Mouse (Mus musculus): ENCODE results near the gene Zfp282.

Zfp282 gene

DNA sequence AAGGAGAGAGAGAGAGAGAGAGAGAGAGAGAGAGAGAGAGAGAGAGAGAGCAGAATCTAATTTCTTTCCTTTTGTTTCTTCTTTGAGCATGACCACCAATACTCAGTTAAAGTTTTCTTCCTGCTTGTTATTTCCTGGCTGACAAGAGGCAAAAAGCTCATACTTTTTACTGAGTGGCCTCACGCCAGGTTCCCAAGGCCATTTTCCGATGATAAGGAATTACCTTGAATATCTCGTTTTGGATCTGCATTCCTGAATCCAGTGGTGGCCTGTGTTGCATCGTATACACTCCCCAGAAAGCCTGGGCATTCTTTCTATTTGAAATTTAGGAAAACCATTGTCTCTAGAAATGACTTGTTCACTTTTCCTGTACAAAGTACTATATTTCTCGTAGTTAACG, 22.4 kb downstream of the Zfp282 start:
- DNase-seq (ENCODE audit: low read depth, low spot score) = no peak

DNA sequence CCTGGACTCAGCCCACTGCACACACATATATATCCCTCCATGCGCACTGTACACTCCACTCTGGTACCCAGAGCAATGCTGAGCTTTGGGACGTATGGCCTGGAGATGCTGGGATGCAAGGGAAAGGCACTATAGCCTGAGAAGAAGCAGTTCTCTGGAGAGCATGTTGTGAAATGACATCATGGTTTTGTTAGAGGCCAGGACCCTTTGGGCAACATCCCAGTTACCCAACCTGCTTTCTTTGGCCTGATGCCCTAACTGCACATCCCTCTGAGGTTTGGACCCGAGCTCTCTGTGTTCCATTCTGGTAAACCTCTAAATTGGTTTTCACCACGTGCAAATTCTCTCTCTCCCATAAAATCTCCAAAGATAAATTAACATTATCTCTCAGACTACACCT, 26.6 kb downstream of the Zfp282 start:
- peak; percentile 18 for DNase-seq (ENCODE audit: low read depth, low spot score)

DNA sequence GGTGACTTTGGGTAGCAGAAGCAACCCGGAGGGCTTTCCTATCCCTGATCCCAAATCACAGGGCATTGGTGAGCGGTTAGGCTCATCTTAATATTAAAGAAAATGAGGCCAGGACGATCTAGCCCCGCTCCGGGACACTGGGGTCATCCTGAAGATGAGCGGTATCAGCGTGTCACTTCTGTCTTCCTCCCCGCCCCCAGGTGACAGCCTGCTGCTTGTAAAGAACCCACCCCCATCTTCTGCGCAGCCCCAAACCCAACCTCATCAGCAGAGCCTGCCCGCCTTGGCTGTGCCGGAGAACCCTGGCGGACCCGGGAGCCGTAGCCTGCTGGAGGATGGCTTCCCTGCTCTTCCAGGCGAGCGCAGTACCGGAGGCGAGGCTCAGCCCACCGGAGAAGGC, 27.4 kb downstream of the Zfp282 start:
- no peak for DNase-seq (ENCODE audit: low read depth, low spot score)

DNA sequence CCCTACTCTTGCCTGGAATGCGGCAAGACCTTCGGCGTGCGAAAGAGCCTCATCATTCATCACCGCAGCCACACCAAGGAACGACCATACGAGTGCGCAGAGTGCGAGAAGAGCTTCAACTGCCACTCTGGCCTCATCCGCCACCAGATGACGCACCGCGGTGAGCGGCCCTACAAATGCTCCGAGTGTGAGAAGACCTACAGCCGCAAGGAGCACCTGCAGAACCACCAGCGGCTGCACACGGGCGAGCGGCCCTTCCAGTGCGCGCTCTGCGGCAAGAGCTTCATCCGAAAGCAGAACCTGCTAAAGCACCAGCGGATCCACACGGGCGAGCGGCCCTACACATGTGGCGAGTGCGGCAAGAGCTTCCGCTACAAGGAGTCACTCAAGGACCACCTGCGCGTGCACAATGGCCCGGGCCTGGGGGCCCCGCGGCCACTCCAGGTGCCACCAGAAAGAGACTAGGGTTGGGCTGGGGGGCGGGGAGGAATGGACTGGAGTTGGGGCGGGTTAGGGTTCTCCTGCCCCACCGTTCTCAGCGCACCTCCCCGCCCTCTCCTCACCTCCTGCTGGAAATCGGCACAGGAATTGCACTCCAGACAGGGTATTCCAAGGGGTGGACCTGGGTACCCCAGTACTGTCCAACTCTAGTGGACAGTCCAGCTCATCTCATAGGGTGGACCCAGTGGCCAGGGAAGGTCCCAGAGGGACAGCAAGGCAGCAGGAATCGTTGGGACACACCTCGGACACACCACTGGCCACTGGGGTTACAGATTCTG, 28.1 kb downstream of the Zfp282 start:
- DNase-seq (ENCODE audit: low read depth, low spot score) = no peak

DNA sequence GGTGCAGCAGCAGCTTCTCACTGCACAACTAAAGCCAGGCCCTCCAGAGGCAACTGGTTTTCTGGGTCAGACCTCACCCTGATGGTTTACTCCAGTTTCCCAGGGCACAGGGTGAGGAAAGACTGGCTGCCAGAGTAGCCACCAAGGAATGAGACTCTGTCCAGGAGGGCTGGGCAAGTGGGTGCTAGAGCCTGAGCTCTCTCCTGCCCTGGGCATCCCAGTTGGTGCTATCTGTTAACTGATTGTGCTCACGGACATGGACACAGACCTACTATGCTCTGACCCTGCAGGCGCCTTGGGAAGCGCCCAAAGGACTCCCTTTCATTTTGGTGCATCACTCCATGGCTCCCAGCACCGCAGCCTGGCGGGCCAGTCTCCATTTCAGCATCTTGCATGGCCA, 29.3 kb downstream of the Zfp282 start:
- DNase-seq (ENCODE audit: low read depth, low spot score) = no peak

DNA sequence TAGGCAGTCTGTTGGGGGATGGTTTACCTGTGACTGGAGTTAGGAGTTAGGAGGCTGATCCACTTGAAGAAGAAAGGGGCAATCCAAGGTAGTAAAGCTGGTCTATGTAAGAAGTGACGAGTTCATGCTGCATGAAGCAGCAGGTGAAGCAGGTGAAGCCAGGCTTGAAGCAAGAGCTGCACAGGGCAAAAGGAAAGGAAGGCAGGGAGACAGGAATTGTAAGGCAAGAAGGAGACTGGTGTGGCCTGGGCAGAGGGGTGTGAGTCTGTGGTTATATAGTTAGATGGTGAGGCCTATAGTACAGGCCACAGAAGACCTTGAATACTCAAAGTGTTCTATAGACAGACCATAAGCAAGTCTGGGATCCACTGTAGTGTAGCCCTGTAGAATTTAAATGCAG, 32.0 kb downstream of the Zfp282 start:
- DNase-seq (ENCODE audit: low read depth, low spot score) = no peak

DNA sequence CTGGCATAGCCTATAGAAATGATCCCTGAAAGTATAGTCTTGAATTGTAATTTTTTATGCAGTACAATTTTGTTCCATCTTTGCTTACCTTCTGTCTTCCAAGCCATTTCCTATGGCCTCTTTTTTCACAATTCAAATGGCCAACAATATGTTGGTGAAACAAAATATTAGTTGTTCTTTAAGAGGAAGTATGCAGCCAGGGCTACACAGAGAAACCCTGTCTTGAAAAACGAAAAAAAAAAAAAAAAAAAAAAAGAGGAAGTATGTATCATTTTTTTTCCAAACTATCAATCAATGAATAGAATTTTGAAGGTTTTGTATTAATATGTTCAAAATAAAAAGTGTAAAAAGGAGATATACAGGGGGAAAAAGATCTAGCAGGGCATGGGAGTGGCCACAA, 34.6 kb downstream of the Zfp282 start:
- no peak for DNase-seq (ENCODE audit: low read depth, low spot score)

DNA sequence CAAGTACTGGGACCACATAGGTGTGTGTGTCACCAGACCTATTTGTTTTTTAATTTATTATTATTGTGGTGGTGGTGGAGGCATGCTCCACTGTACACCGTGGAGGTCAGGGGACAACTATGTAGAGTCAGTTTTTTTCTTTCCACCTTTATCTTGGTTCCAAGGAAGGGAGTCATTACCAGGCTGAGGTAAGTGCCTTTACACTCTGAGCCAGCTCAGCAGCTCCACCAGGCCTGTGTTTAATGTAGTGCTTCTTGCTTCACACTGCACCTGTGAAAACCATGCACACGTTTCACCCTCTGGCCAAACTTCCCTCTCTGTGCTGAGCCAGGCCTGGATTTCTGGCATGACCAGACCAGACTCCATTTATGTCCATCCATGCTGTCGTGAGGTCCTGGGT, 36.0 kb downstream of the Zfp282 start:
- no peak for DNase-seq (ENCODE audit: low read depth, low spot score)

DNA sequence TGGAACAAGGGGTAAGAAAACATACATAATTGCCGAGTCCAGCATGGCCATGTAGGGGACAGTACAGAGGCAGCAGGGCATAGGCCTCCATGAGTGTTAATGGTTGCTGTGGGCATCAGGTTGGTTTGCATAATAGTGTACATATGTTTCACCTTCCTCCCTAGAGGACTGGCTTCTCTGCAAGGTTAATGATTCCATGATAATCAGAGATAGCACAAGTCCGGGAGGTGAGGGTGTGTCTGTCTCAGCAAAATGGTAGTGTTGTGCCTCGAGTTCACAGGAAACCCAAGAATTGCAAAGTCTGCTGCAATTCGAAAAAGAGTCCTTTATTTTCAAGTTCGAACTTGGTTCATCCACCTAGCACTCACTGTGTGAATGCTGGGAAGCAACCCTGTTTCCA, 40.0 kb downstream of the Zfp282 start:
- DNase-seq (ENCODE audit: low read depth, low spot score) = no peak

DNA sequence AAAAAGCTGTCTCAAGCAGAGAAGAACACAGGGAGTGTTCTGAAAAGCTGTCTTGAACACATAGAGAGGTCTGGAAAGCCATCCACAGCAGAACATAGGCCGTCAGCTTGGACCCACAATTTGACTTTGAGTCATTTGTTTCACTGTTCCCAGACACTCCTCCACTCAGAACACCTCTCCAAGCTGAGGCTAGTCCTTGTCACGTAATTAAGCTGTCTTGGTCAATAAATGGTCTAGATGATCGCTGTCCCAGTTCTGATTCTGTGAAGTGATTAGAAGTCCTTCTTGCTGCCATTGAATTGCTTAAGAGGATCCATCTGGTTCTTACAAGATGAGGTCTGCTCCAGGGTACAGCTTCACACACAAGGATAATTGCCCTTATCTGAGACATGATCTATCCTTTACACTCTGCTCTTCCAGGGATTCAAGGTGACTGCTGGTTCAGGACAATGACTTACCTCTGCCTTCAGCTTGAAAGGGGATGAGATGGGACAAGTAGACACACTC, 41.8 kb downstream of the Zfp282 start:
- DNase-seq (ENCODE audit: low read depth, low spot score) = no peak

DNA sequence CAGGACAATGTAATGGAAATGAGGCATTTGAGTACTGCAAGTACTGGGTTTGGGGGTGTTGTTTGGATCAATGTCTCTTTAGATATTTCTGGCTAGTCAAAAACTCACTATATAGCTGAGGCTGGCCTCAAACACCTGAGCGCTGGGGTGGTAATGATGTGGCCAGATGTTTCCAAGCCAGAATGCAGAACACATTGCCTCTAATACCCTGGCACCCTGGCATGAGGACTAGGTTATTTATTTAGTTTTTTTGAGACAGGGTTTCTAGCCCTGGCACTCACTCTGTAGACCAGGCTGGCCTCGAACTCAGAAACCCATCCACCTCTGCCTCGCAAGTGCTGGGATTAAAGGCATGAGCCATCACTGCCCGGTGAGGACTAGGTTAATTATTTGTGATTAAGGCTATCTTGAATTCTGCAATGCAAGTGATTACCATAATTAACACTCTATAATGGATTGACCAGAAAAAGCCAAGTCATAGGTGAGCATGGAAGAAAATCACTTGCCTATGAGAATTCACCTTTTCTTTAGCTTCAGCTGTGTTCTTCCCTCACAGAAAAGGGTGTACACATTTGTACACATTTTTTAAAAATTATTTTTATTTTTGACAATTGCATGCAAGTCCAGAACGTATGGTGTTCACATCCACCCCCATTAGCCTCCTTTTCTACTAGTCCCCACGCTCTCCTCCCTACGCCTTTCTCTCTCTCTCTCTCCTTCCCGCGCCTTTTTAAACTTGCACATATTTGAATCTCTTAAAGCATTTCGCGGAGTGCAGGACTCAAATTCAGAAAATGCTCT, 42.8 kb downstream of the Zfp282 start:
- no peak for DNase-seq (ENCODE audit: low read depth, low spot score)

DNA sequence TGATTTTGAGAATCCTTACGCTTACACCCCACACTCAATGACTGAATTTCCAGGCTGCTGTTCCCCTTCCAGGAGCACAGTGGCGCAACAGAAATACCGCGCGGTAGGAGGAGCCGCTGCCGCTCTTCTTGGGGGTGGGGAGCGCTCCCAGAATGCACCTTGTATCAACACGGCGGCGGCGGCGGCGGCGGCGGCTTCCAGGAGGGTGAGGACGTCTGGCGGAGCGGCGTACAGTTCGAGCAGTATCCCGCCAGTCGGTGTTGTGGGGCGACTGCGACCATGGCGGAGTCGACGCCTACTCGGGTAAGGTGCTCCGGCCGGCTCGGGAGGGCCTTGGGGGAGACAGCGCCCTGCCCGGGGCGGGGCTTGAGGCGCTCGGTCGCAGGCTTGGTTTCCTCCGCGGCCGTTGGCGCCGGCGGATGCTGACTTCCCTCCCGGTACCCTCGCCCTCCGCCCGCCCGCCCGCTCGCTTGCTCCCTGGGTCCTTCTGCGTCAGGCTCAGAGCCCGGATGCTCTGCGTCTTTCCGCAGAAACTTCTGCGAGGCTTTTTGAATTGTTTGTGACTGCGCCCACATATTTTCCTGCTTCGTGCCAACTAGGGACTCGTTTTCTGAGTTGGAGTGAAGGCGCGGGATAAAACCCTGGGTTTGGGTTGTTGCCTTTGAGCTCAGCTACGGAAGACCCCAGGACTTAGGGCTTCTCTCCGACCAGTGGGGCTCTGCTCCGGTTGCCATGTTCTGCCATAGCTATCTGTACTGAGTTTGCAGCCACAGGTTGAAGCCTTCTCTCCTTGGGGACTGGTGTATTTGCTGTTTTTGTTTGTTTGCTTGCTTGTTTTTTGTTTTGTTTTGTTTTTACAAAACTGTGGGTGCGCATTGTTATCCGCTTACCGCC, 43.7 kb downstream of the Zfp282 start, which contains the start of gene Zfp212:
TSS of gene Zfp212 (plus strand) at position 30 of the 894 bp plus-strand sequence.
- DNase-seq (ENCODE audit: low read depth, low spot score) = peak; percentile 72

DNA sequence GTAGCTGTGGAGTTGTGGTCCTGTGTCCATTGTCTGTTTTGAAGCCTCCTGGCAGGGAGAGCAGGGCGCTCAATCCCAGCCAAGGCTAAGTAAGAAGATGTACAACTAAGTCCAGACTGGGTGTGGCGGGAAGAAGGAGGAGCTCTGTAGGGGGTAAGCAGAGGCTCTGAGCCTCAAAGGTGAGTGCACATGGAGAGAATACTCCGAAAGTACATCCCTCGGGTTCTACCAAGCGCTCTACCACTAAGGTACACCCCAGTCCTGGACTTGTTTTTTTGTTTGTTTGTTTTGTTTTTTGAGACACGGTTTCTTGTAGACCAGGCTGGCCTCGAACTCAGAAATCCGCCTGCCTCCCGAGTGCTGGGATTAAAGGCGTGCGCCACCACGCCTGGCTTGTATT, 65.5 kb downstream of the Zfp282 start:
- no peak for DNase-seq (ENCODE audit: low read depth, low spot score)

DNA sequence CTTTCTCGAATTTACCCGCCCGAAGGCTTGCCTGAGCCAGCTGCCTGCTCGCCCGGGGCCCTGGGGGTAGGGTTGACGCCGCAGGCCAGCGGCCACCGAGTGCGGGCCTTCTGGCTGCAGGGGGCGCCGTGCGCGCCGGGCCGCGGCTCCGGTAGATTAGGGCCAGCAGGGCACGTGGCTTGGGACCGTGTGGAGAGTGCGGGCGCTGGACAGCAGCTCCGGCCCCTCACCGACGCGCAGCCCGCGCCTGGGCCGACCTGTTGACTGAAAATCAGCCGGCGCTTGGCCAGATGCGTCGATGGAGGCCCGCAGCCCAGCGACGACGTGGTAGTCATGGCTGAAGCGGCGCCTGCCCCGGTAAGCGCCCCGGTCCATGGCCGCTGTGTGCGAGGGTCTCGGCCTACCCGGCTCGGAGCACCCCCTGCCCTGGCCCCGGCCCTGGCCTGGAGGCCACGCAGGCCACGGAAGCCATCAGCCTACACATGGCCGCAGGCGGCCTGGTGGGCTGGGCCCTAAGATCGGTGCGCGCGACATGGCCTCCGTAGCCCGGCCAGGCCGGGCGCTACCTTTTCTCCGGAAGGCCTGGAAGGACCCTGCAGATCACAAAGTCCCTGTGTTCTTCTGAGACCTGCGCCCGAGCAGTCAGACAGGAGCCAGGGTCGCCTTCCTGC, 66.2 kb downstream of the Zfp282 start:
- DNase-seq (ENCODE audit: low read depth, low spot score) = peak; percentile 56

DNA sequence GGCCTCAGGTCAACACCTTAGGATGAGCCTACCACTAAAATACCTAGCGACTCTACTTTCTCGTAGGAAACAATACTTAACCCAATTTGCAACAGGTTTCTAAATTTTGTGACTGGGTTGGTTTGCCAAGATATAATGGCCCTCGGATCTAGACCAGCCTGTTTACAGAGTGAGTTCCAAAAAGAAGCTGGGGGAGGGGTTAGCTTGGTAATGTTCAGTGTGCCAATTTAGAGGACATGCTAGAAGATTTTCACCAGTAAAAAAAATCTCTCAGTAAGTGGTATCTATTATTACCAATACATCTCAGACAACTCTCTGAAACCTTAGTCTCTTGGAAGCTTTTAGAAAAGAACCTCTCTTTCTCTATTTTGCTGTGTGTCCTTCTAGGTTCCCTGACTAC, 66.7 kb downstream of the Zfp282 start:
- no peak for DNase-seq (ENCODE audit: low read depth, low spot score)

DNA sequence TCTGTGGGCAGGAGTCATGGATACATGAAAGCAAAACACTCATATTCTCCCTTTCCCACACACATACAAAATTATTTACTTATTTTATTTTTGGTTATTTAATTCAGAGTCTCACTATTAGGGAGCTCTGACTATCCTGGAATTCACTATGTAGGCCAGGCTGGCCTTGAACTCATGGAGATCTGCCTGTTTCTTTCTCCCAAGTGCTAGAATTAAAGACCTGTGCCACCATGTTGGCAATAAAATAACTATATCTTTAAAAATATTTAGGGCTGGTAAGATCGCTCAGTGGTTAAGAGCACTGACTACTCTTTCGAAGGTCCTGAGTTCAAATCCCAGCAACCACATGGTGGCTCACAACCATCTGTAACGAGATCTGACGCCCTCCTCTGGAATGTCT, 70.4 kb downstream of the Zfp282 start:
- no peak for DNase-seq (ENCODE audit: low read depth, low spot score)

DNA sequence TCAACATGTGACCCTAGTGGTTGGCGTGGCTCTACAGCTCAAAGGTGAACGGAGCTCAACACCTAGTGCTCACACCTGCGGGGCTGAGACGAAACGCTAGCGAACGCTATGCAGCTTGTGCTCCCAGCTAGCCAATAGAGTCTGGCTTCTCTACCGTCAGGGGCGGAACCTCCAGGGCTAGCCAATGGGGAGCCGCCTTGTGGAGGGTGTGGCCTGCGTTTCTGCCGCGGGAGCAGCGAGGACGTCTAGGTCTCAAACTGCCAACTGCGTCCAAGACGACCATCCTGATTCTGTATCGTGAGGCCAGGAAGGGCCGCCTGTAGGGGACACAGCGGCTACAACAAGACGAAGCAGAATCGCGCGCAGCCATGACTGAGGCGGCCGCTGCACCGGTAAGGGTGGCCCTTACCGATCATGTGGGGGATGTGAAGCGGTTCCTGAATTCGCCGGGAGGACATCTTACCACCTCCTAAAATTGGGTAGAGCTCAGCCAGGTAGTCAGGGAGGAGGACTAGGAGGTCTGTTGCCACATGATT, 76.3 kb downstream of the Zfp282 start, which contains the start of gene Zfp956:
TSS of gene Zfp956 (plus strand) at position 200 of the 536 bp plus-strand sequence.
- DNase-seq (ENCODE audit: low read depth, low spot score) = peak; percentile 91

DNA sequence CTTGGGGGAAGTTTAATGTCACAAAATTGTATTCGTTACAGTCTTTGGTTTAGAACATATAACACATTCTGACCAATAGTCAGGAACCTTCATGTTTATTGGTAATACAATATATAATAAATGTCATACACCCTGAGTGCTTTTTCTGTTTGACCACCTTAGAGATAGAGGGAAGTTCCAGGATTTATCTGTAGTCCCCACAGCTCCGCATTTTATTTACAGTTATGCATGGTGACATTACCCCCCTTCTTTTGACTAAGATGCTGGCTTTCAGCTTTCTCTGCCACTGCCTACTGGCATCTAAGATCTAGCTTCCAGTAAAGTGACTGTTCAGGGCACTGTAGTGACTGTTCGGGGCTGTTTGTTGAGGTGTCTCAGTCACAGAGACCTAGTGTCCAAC, 77.4 kb downstream of the Zfp282 start:
- no peak for DNase-seq (ENCODE audit: low read depth, low spot score)

DNA sequence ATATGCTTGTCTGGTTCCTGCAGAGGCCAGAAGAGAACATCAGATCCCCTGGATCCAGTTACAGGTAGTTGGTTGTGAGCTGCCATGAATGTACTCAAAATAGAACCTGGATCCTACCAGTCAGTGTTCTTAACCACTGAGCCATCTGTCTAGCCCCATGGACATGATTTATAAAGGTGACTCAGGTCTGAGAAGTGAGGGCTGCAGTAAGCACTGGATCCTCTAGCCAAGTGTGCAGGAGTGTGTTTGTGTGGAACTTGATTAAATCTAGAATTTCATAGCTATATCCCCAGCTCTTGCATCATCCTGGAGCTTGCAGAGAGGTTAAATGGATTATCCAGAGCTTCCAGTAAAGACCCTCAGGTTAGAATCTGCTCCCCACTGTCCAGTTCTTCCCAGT, 80.8 kb downstream of the Zfp282 start:
- DNase-seq (ENCODE audit: low read depth, low spot score) = peak; percentile 64

Data from skeletal muscle tissue, adult 2 months (tissue).